Mouse (Mus musculus): ENCODE measurements around the gene Zfp651. TPM values are rescaled to one million over a fixed set of nuclear protein-coding genes. Genes with fewer than 3 reads are reported as not detected.

Zfp651 gene
- polyA plus RNA-seq, 1 experiment from 2014 or later: 7.0 TPM

DNA sequence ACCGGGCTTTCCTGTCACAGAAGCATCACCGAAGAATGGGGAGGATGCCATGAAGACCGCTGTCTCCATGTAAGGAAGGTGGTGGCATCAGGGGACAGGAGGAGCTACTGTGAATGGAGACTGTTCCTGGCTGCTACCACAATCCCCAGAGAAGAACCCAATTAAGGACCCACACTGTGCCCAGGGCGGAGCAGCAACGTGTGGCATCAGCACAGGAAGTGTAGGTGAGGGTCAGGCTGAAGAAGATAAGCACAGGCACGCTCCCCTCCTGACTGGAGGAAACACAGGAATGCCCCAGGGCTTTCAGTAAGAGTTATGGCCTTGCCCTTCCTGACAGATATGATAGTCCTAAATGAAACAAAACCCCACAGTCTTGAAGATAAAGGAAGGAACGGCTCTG is 43.6 kb downstream of the Zfp651 start:
- H3K9me3 ChIP-seq (replicated peaks): no peaks in the 10 kb centered on the region
- H3K4me3 ChIP-seq: no peak overlapping the region
- H3K36me3 ChIP-seq: no peaks in the 10 kb centered on the region
- WGBS: 68% methylated on average over 7 of the region's 7 CpGs
- H3K27ac ChIP-seq: no peak overlapping the region
- H3K27me3 ChIP-seq (ENCODE audit: low read depth, poor library complexity, severe bottlenecking): no peaks in the 10 kb centered on the region
- DNase-seq (ENCODE audit: low spot score): no peak
- H3K4me1 ChIP-seq: peaks cover 12% of the 10 kb centered on the region

DNA sequence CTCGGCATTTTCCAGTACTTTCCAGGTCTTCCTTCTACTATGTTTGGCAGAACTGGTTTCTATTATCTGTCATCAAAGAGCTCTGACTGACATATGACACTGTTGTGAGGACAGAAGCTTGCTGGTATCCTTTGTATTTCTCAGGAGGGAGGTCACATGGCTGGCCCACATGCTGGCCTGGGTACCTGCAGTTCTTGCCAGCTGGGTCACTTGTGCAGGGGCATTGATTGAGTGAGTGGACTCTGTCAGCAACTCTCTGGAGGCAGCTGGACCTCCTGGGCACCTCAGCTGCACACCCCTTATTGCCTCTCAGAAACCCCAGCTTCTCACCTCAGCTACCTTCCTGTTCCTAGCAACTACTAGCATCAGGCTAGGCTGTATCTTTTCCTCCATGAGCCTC is 48.4 kb downstream of the Zfp651 start:
- 71% methylated on average over 1 of the region's 1 CpGs for WGBS
- Histone ChIP-seq H3K36me3 (no peaks in the 10 kb centered on the region), H3K27me3 (ENCODE audit: low read depth, poor library complexity, severe bottlenecking) (no peaks in the 10 kb centered on the region), H3K4me3 (no peak overlapping the region), H3K9me3 (replicated peaks) (no peaks in the 10 kb centered on the region), H3K4me1 (peaks cover 7% of the 10 kb centered on the region; the same call in 1 of the 2 replicates), H3K27ac (no peak overlapping the region)
- DNase-seq (ENCODE audit: low spot score): no peak

DNA sequence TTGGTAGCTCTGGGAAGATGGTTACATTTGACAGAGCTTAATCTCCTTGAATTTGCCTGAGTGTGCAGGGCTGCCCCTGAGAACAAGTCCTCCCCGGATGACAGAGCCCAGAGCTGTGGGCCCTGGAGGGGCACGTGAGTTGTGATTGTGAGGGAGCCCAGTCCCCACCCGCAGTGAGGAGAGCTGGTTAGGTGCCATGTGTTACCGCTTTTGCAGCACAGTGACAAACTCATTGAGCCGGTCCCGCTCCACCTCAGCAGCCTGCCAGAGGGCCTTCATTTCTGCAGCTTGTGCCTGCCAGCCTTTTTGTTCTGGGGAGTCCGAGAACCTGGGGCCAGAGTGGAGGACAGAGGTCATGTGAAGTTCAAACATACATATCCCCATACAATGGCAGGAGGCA is 48.8 kb downstream of the Zfp651 start:
- Histone ChIP-seq H3K9me3 (replicated peaks) (no peaks in the 10 kb centered on the region), H3K36me3 (no peaks in the 10 kb centered on the region), H3K27me3 (ENCODE audit: low read depth, poor library complexity, severe bottlenecking) (no peaks in the 10 kb centered on the region), H3K4me3 (no peak overlapping the region), H3K27ac (0 out of 2 replicates have a peak overlapping the region, but pooled peaks have one; percentile 12), H3K4me1 (peaks cover 7% of the 10 kb centered on the region; the same call in 1 of the 2 replicates)
- WGBS: 65% methylated on average over 7 of the region's 7 CpGs
- DNase-seq (ENCODE audit: low spot score): no peak

DNA sequence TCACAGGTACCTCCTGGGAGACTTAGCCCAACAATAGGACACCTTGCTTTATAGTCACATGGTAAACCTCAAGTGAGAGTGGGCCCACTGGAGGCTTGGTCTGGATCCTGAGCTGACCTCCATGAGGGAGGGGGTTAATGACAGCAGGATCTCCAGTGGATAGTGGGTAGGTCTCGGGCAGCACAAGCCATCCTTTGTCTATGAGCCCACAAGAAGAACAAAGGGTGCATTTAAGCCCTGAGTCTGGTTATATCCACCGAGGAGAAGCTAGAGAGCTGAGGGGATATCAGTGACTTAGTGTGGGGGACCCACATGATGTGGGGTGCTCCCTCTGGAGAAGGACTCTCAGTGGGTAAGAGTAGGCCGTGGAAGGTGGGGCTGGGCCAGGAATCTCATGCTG is 49.4 kb downstream of the Zfp651 start:
- no peak for DNase-seq (ENCODE audit: low spot score)
- Histone ChIP-seq H3K9me3 (replicated peaks) (no peaks in the 10 kb centered on the region), H3K27ac (peak overlapping the region; percentile 12; the same call in 1 of the 2 replicates), H3K4me1 (peaks cover 7% of the 10 kb centered on the region; the same call in 1 of the 2 replicates), H3K4me3 (no peak overlapping the region), H3K36me3 (no peaks in the 10 kb centered on the region), H3K27me3 (ENCODE audit: low read depth, poor library complexity, severe bottlenecking) (no peaks in the 10 kb centered on the region)
- 85% methylated on average over 3 of the region's 3 CpGs for WGBS

DNA sequence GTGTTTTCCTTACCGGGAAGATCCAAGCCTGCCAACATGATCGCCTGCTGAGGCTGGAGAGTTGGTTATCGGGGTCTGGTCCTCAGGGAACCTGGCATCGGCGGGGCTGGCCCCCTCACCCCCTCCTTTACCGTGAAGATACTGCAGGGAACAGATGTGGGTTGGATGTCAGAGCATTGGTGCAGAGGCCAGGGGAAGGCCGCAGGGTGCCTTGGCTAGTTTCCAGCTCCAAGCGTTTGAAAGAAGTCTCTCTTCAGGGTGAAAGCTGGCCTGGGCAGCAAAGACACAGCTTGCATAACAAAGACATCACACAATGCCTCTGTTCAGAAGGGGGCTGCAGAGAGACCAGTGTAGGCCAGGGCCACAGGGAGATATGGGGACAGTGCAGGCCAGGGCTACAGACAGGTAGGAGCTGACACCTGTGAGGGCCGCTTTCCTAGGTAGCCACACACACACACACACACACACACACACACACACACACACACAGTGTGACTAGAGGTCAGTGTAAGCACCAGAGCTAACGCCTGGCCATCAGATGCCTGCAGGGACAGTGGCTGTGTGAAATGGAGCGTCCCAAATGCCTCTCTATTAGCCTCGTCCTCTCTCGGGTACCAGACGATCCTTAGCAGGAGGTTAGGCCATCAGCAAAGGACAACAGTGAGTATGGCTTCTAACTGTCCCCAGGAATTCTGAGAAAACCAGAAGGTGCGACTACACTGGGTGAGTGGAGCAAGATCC is 51.1 kb downstream of the Zfp651 start:
- peaks cover 7% of the 10 kb centered on the region; the same call in 1 of the 2 replicates for H3K4me1 ChIP-seq
- 46% methylated on average over 15 of the region's 15 CpGs for WGBS
- H3K36me3 ChIP-seq: no peaks in the 10 kb centered on the region
- no peak for DNase-seq (ENCODE audit: low spot score)
- no peaks in the 10 kb centered on the region for H3K9me3 ChIP-seq (replicated peaks)
- H3K4me3 ChIP-seq: no peak overlapping the region
- H3K27ac ChIP-seq: 0 out of 2 replicates have a peak overlapping the region, but pooled peaks have one; percentile 6
- H3K27me3 ChIP-seq (ENCODE audit: low read depth, poor library complexity, severe bottlenecking): no peaks in the 10 kb centered on the region

DNA sequence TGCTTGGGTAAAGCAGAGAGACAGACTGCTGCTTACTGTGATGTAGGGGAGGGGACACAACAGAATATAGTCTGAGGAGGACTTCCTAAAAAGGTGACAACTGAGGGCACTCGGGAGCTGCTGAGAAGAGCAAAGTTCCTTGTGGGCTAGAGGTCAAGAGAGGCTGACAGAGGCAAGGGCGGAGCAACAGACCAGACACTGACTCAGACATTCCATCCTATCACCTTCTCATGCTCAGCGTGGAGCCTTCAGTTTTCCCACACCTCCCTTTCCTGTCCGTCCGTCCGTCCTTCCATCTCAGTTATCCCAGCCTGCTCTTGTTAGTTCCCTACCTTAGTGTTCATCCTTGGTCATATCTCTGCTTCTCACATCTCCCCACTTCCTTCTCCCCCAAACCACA is 56.1 kb downstream of the Zfp651 start:
- Histone ChIP-seq H3K36me3 (no peaks in the 10 kb centered on the region), H3K27me3 (ENCODE audit: low read depth, poor library complexity, severe bottlenecking) (no peaks in the 10 kb centered on the region), H3K4me1 (peaks cover 5% of the 10 kb centered on the region; the same call in 1 of the 2 replicates), H3K27ac (no peak overlapping the region), H3K9me3 (replicated peaks) (no peaks in the 10 kb centered on the region), H3K4me3 (no peak overlapping the region)
- WGBS: 66% methylated on average over 6 of the region's 6 CpGs
- DNase-seq (ENCODE audit: low spot score): no peak

DNA sequence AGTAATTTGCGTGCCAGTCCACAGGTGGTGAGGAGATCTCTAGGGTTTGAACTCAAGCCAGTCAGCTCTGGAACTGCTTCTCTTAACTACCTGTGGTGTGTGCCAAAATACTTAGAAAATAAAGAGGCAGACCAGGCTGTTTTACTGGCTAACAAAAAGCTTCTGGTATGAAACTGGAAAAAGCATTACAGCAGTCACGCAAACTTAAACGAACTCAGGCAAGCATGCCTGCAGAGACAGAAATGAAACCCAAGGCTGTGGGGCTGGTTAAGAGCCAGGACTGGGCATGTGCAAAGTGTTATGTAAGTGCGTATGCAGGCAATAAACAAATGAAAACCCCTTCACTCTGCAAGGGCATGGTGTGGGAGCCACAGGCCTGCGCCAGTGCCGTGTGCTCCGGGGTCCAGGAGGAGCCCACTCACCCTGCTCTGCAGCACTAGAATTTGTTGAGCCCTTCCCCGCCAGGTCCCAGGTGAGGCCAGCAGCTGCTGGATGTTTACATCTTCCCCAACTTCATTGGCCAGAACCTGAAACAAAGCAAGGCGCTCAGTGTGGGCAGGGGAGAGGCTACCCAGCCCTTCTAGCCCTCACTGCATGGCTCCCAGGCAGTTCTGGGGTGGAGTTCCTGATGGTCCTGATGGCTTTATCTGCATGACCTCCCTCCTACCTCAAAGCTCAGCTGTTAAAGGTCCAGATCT is 60.1 kb downstream of the Zfp651 start:
- H3K4me3 ChIP-seq: no peak overlapping the region

DNA sequence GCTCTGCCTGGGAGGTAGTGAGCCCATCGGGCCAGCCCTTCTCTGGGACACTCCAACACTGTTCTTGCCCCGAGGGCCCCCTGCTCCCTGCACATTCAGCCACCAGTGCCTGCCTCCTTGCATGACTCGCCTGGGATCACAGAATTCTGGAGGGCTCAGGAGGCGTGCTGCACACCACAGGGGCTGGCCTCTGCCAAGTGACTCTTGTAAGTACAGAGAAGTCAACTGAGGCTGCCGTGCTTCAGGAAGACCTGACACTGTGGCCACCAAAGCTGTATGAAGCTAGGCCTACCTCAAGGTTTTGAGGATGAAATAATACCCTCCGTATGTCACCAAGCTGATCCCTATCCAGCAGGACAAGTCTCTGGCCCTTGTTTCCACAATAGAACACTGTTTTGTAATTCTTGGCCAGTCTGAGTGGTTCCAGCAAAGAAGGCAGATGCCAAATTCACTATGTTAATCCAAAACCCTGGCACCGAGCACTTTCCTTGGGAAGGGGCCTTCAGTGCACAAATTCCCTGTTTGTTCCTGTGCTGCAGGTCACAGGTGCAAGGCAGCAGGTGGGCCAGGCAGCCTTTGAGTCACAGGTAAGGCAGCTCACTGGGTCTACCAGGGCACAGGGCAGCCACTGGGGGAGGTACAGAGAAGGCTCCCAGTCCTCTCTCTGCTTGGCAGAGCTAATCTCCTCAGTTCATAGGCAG is 60.8 kb downstream of the Zfp651 start:
- no peaks in the 10 kb centered on the region for H3K36me3 ChIP-seq
- H3K27me3 ChIP-seq (ENCODE audit: low read depth, poor library complexity, severe bottlenecking): no peaks in the 10 kb centered on the region
- no peak for DNase-seq (ENCODE audit: low spot score)
- peaks cover 5% of the 10 kb centered on the region; the same call in 1 of the 2 replicates for H3K4me1 ChIP-seq
- WGBS: 72% methylated on average over 7 of the region's 7 CpGs
- H3K9me3 ChIP-seq (replicated peaks): no peaks in the 10 kb centered on the region
- H3K4me3 ChIP-seq: no peak overlapping the region
- H3K27ac ChIP-seq: no peak overlapping the region

More for the DNA sequence above, 60.1 kb downstream of the Zfp651 start:
- H3K9me3 ChIP-seq (replicated peaks): no peaks in the 10 kb centered on the region
- H3K27me3 ChIP-seq (ENCODE audit: low read depth, poor library complexity, severe bottlenecking): no peaks in the 10 kb centered on the region
- WGBS: 77% methylated on average over 9 of the region's 9 CpGs
- peaks cover 5% of the 10 kb centered on the region; the same call in 1 of the 2 replicates for H3K4me1 ChIP-seq
- no peak overlapping the region for H3K27ac ChIP-seq
- no peaks in the 10 kb centered on the region for H3K36me3 ChIP-seq
- no peak for DNase-seq (ENCODE audit: low spot score)

DNA sequence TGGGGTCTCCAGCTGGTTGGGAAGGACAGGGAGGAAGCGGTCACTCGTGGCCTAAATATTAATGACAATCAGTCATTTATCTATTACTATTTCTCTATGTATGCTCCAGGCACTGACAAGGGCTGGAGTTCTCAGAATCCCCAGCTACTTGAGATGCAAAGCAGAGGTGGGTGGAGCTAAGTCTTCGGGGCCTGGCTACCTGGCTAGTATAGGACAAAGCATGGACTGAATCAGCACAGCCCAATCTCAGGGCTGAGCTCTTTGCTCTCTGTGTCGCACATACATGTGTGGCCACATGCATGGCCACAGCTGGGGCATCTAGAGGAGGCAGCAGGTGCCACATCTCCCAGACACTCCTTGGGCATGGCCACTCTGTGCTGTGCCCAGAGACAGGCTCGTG is 61.6 kb downstream of the Zfp651 start:
- WGBS: 71% methylated on average over 5 of the region's 5 CpGs
- DNase-seq (ENCODE audit: low spot score): no peak
- H3K9me3 ChIP-seq (replicated peaks): no peaks in the 10 kb centered on the region
- no peak overlapping the region for H3K4me3 ChIP-seq
- H3K36me3 ChIP-seq: no peaks in the 10 kb centered on the region
- H3K27me3 ChIP-seq (ENCODE audit: low read depth, poor library complexity, severe bottlenecking): no peaks in the 10 kb centered on the region
- no peak overlapping the region for H3K27ac ChIP-seq
- H3K4me1 ChIP-seq: peaks cover 5% of the 10 kb centered on the region; the same call in 1 of the 2 replicates

Other genes starting within 250 kb of the Zfp651 start
- not detected in 2 replicates for gene Lyzl4, start 117.2 kb upstream of the Zfp651 start, polyA plus RNA-seq (2016; fragmentation: Nextera tagmentation; extraction: Ambion mirVana)
- 0.14 and 0.49 TPM in 2 replicates for gene Vipr1, start 116.6 kb upstream of the Zfp651 start, polyA plus RNA-seq (2016; fragmentation: Nextera tagmentation; extraction: Ambion mirVana)
- 10.9 and 12.6 TPM in 2 replicates for gene Sec22c, start 53.8 kb upstream of the Zfp651 start, polyA plus RNA-seq (2016; fragmentation: Nextera tagmentation; extraction: Ambion mirVana)
- gene Ss18l2, start 49.0 kb upstream of the Zfp651 start, polyA plus RNA-seq (2016; fragmentation: Nextera tagmentation; extraction: Ambion mirVana): 93.9 and 94.8 TPM in 2 replicates
- gene Nktr, start 40.2 kb upstream of the Zfp651 start, polyA plus RNA-seq (2016; fragmentation: Nextera tagmentation; extraction: Ambion mirVana): 47.2 and 58.8 TPM in 2 replicates
- gene Klhl40, start 18.3 kb downstream of the Zfp651 start, polyA plus RNA-seq (2016; fragmentation: Nextera tagmentation; extraction: Ambion mirVana): 0.10 and 0.71 TPM in 2 replicates
- gene Hhatl, start 33.2 kb downstream of the Zfp651 start, polyA plus RNA-seq (2016; fragmentation: Nextera tagmentation; extraction: Ambion mirVana): not detected in 2 replicates
- 0.36 and 0.38 TPM in 2 replicates for gene Ccdc13, start 80.1 kb downstream of the Zfp651 start, polyA plus RNA-seq (2016; fragmentation: Nextera tagmentation; extraction: Ambion mirVana)
- 174 and 201 TPM in 2 replicates for gene Higd1a, start 99.0 kb downstream of the Zfp651 start, polyA plus RNA-seq (2016; fragmentation: Nextera tagmentation; extraction: Ambion mirVana)
- 0.16 TPM in 1 of 2 replicates, not detected in the other for gene Ackr2, start 139.0 kb downstream of the Zfp651 start, polyA plus RNA-seq (2016; fragmentation: Nextera tagmentation; extraction: Ambion mirVana)
- gene Cyp8b1, start 157.0 kb downstream of the Zfp651 start, polyA plus RNA-seq (2016; fragmentation: Nextera tagmentation; extraction: Ambion mirVana): not detected in 2 replicates
- 0.40 and 0.65 TPM in 2 replicates for gene Fam198a, start 191.7 kb downstream of the Zfp651 start, polyA plus RNA-seq (2016; fragmentation: Nextera tagmentation; extraction: Ambion mirVana)
- gene Pomgnt2, start 237.8 kb downstream of the Zfp651 start, polyA plus RNA-seq (2016; fragmentation: Nextera tagmentation; extraction: Ambion mirVana): 11.5 and 12.5 TPM in 2 replicates